Mouse (Mus musculus): ENCODE data around the gene Rbm42.

DNA sequence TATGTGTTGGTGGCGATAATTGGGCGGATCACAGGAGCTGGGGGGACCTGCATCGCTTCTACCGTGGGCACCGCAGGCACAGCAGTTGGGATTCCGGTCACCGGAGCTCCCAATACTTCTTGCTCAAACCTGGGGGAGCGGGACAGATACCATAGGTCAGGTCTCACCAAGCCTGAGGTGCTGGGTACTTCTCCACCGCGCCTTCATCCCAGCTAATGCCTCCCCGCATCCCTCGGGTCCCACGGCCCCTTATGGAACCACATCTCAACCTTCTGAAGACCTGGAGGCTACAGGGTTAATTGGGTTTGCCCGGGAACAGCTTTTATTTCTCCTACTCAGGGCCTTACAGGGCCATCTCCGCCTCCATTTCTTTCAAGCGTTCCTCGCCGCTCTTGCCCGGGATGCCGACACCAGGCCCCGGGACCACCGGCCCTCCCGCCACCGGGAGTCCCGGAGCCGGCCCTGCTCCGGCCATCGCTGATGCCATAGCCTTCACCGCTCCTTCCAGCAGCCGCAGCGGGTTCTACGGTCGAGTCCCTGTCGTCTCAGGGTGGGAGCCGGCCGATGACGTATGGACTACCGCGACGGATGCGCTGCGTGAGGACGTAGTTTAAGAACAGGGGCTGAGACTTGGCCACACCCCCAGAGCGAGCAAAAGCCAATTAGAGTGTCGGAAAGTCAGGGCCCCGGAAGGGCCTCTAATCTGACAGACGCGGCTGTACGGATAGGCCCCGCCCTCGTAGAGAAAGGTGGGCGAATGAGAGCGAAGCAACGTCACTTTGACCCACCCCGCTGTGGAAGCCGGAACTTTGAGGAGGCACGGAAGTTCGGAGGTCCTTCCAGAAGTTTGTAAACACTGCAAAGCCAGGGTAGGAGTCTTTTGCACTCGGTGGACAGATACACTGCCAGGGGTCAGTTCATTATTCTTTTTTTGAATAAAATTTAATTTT lies at the start of gene Rbm42:
- TF ChIP-seq POLR2A (IDR thresholded peaks at IDR 0.05; ENCODE audit: insufficient read depth, low read length) (no peak), CTCF (IDR thresholded peaks at IDR 0.05; ENCODE audit: low read depth, low read length) (no peak)
